Mouse (Mus musculus) retina, embryonic 14.5 days (tissue): ENCODE data around the gene Nkd2.

Experiments used
- DNase-seq: peaks from one replicate; pipeline ENCODE4 v3.0.0-alpha.2; 2015; ENCODE audit warnings: low spot score

Gene Nkd2

DNA sequence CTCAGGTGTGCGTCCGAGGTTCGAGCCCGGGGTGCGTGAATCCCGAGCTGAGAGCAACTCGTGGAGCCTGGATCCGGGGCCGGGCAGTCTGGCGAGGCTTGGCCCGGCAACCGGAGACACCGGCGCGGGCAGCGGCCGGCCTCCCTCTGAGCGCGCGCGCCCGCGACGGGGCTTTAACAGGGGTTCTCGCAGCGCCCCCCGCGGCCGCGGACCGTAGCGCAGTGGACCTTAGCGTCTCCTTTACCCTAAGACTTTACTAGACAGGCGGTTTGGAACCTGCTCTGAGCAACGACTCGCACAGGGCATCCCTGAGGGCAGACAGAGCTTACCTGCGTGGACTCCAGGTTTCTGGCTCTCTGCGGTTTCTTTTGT, at the start of gene Nkd2:
Gene Nkd2, minus strand, starts transcription at position 167 of the 372 bp plus-strand sequence.
- DNase-seq: peak; percentile 92

DNA sequence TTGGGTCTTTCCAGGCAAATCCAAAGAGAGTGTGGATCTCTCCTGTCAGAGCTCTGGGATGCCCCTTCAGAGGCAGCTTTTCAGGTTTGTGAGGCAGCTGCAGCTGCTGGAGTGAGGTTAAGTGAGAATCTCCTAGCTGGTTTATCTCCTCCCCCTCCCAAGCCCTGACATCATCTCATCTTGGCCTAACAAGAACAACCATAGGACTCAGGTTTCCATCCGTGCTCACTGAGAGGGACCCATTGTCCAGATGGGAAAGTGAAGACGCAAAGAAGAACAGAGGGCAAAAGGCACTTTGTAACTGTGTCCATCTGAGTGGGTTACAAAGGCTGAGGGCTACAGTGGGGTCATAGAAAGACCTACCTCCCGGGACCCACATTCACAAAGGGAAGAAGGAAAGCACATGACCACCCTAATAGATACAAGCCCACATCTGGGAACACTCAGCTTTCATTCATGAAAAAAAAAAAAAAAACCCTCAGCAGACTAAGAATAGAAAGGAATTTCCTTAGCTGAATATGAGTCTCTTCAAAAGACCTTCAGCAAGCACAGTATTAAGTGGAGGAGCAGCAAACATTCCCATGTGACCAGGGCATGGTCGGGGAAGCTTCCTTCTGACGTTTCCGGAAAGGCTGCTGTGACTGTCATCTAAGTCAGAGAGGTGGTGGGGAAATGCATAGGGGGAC, 45.2 kb upstream of the Nkd2 start:
- no peak for DNase-seq

DNA sequence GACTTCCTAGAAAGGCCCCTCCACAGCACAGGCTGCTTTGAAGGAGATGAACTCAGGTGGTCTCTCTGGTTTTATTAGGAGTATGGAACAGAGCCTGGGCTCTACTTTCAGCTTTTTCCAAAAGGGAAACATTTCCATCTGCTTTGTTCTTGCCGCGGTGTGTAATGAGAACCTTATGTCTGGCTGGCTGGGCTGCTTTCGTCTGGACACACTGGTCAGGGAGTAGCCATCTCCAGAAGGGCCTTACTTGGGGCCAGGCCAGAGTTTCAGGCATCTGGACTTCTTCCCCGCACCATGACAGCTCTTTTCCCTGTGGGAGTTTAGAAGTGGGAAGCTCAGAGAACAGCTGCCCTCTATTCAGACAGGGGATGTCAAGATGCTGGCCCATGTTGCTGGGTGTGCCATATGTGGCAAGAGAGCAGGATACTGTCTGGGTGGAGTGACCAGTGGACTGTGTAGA, 40.0 kb upstream of the Nkd2 start:
- DNase-seq: no peak

DNA sequence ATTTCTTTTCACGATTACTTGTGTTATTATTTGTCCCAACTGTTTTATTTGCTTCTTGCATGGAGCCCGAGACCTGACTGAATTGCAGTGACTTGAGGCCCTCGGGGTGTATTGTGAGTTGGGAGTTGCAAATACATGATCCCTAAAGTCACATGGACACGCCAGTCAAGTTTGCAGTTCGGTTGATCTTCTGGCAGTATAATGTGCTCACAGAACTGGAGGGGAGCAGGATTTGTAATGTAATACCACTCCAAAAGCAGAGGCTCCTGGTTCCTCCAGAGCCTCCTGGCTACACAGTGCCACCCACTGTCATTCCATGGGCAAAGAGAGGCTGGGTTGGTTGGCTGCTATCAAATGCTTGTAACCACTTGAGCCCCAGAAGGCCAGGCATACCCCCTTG, 39.2 kb upstream of the Nkd2 start:
- no peak for DNase-seq

DNA sequence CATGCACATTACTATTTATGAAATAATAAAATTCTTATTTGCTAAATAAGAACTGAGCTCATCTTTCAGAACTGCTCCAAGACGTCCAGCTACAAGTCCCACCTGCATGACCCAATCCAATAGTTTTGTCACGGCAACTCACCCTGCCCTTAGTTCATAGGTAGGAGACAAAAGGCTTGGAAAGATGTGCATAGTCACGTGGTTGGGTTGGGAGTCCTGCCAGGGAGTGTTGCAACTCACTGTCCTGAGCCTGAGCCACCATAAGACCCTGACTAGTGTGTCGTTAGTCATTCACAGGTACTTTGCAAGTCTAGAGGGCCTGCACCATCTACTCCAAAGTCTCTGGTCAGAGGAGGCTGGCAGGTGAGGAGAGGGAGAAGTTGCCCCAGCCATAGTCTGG, 38.6 kb upstream of the Nkd2 start:
- DNase-seq: no peak

DNA sequence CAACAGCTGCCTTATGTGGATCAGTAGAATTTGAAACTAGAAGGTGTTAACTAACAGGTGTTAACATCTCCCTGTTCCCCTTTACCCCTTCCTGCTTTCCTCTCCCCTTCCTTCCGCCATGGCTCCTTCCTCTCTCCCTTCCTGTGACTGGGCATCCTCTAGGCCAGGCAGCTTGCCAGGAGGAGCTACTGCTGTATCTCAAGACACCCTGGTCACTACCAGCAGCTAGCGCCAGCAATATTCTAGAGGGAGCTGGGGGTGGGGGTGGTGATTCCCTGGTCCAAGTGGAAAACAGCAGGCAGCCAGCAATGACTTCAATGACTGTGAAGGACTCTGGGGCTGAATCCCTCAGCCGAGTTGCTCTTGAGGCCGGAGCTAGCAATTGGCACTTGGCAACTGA, 38.2 kb upstream of the Nkd2 start:
- no peak for DNase-seq

DNA sequence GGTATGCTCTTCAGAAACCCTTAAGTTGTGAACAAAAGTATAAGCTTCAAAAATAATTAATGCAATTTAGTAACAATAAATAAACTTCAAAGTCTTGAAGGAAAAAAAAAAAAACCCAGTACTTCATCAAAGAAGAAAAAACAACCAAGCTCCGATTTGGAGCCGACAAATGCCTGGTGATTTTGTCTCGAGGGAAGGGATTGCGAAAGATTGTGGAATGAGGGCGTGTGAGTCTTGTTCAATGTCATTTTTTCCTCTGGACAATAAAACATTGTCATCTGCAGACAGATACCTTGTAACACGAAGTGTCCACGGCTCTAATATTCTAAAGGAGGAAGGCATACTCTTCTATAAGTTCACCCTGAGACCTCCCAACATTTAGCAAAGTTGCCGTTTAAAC, 33.9 kb upstream of the Nkd2 start:
- DNase-seq: no peak

DNA sequence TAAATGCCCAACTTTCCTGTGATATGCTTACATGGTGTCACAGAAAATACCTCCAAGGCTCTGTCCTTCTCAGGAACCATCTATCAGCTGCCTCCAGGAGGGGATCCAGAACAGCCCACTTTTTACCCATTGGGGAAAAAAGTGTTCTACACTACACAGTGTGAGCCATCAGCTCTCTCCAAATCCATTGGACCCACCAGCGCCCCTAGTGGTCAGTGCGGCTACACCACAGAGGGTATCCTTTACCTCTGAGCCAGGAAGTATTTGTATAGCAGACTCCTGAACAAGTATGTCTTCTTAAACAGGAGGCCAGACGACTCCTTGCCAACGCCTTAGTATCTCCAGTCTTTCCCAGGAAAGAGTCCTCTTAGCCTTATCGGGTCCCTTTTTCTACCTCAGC, 32.4 kb upstream of the Nkd2 start:
- DNase-seq: peak; percentile 44

DNA sequence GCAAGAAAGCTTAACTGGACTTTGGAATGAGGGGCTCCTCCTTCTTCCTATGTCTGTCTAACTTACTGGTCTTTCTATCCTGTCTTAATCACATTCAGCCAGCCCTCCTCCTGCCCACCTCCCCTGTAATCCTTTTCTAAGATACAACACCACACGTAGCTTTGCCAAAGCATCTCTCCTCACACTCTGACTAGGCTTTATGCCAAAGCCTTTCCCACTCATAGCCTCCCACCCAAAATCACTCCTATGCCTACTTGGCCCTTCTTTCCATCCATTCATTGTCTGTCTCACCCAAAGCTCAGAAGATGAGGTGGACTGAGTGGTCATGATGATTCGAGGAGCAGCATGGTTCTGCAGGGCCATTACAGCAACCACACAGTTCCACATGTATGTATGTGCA, 24.7 kb upstream of the Nkd2 start:
- DNase-seq: no peak

DNA sequence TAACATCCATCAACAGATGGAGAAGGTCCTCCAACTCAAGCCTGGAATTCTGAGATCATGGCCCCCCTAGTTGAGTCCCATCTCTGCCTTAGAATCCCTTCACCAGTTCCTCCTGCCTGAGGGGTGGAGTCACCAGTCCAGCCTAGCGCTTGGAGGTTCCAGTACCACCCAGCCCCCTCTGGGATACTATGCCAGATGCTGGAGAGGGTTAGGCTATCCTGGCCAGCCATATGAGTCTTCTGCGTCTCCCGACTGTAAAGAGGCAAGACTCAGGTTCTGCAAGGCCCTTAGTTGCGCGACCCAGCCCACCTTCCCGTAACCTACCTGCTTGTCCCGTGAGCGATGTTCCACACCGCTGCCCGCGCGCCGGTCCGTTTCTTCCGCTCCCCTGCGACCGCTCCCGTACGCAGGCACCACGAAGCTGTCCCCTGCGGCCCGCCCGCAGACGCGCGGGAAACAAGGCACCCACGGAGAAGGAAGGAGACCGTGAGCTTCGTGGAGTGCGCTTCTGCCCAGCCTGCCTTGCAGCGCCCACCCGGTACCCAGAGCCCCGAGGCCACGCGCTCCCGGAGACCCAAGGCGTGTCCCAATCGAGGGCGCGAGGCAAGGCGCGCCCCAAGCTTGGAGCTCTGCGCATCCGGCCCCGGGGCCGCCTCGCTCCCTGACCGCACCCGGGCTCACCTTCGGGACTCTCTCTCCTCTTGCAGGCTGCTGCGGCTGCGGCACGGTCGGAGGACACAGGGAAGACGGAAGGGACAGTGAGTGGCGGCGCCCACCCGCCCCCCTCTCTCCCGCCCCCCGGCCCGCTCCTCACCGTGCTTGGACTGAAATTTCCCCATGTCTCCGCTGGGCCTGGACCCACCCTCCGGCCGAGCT, 604 bp downstream of the Nkd2 start:
- peak; percentile 44 for DNase-seq

DNA sequence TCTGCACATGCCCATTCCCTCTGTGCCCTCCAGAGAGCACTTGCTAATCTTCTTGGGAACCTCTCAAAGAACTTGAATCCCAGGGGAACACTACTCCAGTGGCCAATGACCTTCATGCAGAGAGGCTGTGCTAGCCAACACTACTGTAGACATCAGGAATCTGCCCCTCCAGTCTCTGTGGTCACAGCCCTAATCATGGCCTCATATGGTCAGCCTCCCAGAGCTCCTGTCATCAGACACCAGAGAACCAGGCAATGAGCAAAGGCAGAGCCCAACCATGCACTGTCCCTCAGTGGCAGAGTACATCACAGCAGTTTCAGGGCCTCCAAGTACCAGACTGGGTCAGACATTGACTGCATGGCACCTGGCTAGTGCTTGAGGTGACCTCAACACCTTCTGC, 4.7 kb downstream of the Nkd2 start:
- DNase-seq: no peak

DNA sequence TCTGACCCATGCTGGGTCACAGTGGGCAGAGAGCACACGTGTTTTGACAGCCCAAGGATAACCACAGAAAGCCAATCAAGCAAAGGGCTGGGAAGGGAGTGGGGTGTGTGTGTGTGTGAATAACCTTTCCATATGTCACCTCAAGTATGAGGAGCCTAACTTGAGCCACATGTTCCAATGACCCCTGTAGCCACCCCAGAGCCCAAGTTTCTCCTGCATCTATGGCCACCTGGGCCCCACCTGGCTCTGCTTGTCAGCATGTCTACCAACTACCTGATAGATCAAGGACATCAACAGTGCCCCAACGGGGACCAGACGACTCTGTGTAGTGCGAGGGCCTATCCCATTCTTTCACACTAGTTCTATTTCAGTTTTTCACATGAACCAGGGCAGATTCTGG, 7.7 kb downstream of the Nkd2 start:
- no peak for DNase-seq

DNA sequence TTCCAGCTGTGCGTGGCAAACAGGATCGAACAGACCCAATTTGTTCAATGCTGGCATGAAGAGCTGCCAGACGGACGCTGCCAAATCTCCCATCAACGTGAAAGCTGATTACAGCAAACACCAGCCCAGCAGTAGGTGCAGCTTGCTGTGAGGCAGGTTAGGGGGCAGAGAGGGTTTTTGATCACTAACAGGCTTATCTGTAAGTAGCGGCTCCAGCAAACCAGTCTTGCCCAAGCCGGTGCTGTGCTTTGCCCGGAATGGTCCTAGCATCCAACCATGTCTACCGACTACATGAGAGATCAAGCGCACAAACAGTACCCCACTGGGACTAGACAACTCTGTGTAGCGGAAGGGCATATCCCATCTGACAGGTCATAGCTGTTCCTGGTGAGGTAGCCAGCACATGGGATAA, 8.3 kb downstream of the Nkd2 start:
- peak; percentile 24 for DNase-seq

DNA sequence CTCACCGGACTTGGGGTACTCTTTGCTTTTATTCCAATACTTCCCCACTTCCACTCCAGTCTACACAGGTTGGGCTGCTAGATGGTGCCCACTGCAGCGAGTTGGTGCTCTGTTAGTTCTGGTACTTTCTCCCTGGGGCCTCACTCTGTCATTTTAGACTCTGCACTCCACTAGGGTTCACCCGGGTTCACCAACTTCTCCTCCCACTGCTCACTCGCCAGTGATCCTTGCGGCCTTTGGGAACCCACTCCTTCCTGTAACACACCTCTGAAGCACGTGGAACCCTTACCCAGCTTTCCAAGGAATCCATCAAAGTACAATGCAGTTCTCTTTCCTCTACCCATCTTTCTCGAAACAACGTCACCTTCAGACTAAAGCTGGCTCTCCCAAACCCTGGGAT, 9.7 kb downstream of the Nkd2 start:
- DNase-seq: no peak

DNA sequence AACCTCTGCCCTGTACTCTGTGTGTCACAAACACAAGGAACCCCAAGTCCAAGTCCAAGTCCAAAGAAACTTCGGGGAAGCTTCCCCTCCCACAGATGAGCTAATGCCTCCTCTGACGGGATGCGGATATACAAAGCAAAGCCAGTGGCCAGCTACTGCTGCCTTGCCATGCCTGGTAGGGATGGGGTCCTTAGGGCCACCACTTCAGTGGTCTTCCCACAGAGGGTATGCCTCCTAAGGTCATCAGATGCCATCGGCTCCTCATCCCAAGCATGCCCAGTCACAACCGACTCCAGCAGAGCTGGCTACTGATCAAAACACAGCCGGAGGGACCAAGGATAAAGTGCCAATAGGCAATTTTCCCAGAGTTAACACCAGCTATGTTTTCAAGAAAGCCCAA, 10.9 kb downstream of the Nkd2 start:
- DNase-seq: no peak

DNA sequence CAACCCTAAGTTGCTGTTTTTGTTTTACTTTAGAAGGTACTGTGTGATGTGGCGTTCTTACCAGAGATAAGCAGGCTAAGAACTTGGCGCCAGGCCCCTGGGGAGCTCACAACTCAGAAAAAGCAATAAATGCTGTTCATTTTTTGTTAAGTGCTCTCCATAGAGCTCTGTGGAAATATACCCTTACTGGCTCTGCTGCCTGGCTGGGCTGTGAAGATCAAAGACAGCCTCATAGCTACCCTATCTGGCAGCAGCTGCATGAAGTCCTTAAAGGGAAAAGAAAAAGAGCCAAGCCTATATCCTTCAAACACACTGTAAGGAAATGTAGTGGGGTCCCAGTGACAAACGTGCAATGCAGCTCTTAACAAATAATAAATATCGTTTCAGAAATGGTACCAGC, 11.6 kb downstream of the Nkd2 start:
- DNase-seq: no peak

DNA sequence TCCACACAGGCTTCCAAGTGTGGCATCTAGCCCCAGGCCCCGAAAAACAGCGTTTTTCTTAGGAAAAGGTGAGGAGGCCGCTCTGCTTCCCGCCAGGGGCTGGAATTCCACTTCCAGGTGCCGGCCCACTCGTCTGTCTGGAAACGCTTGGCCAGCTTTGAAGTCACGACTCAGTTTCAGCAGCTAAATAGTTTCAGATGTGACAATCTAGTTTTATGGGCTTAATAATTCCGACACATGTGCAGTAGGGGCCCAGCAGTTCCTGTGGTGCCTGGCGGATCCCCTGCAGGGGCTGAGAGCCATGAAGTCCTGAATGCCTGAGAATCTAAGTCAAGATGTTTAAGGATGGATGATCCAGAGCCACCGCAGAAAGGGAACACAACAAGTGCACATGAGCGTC, 13.6 kb downstream of the Nkd2 start:
- no peak for DNase-seq

DNA sequence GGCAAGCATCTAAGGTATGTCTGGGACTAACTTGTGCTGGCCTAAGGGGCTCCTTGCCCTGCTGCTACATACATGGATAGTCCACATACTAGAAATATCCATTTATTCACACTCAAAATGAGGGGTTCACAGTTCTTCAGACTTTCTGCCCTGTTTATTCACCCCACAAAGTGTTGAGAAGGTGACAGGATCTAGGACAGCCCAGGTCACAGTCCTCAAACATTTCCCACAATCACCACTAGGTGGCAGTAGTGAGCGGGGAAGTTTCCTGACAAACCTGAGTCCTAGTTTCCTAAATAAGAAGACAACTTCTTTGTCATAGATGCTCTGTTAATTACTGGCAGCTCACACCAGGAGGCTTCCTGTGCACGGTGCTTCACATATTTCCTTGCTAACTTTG, 15.9 kb downstream of the Nkd2 start:
- peak; percentile 88 for DNase-seq

DNA sequence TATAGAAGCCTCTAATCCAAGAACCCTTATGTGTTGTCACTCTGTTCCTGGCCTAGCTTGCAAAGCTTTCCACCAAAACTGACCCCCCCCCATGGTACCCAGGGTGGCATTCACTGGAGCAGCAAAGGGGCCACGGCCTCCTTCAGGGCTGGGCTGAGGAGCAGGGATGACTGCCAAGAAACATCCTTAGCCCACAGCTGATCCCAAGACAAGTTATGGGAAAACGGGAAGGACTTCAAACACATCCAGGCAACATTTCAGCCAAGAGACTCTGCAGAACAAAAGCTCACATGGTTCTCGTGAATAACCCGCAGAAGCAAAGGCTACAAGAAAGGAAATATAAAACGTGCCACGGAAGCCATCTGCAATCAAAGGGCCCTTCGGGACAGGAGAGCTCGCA, 20.2 kb downstream of the Nkd2 start:
- no peak for DNase-seq

DNA sequence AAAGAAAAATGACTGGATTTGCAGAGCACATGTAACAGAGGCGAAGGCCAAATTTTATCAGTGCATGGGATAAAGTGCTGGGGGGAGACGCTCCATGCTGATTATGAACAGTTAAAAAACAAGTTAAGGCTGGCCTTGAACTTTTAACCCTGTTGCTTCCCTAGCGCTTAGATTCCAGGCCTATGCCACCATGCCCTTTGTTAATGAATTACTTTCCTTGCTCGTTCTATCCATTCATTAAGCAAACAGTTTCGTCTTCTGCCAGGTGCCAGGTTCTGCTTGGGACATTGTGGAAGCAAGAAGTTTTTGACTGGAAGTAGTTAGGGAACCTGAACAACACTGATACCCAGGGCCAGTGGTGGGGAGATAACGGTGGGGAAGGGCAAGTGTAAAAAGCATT, 23.7 kb downstream of the Nkd2 start:
- no peak for DNase-seq

DNA sequence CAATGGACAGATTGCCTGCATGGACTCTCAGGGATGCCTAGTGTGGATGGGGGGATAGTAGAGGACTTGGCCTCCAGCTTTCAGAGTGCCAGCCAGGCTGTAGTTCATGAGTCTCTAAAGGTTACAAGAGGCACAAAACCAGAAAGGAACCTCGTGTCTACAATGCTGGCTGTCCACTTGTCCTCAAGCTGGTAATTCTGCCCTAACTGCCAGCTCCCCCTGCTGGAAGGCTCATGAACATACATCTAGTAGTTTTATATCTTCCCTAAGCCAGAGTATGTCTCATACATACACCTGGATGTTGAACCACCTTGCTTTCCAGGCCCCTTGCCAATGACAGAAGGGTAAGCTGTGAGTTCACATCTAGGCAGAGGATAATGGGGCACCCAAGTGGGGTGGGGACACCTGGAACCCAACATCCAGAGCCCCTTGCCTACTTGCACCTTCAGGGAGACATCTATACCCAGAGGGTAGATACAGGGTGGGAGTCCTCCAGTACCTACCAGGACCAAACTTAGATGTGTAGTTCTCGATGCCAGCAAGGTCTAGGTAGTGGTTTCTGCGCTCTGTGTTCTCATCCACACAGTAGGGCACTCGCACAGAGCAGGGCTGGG, 25.1 kb downstream of the Nkd2 start:
- DNase-seq: peak; percentile 77

DNA sequence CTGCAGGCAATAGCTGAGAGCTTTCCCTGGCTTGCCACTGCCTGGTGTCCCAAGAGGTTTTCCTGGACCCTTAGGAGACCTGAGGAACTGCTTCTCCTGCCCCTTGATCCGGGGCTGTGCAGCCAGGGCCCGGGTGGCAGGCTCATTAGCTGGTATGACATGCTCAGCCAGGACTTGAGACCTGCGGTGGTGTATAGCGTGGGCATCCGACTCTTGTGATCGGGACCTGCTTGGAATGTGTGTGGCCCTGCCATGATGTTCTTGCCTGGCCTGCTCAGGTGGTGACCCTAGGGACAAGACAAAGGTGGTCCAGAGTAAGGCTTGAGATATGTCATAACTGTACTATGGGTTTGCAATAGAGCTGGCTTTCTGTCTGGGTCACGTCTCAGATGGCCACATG, 26.2 kb downstream of the Nkd2 start:
- DNase-seq: no peak

DNA sequence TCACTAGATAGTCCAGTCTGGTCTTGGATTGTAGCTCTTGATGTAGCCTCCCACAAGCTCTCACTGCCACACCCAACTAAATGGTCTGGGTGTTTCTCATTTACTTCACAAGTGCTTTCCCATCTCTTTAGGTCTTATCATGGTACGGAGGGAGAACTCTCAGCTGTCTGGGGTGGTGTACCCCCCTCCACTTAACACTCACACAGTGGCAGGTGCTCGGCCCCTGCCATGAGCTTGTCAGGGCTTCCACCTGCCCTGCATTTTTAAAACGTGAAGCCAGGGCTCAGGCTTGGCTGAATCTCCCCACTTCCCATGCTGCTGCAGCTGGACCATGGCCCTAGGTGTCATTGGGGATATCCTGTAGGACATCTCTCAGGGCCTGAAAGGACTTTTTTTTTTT, 28.5 kb downstream of the Nkd2 start:
- no peak for DNase-seq
